Mouse (Mus musculus): ENCODE data around the gene Prdm11. TPM values are rescaled to one million over a fixed set of nuclear protein-coding genes. Genes with fewer than 3 reads are reported as not detected.

Gene Prdm11
- polyA plus RNA-seq, 1 experiment from 2014 or later: 11.0 TPM

- no peaks in the 10 kb centered on the region for H3K9me3 ChIP-seq
- H3K4me1 ChIP-seq: peaks cover 43% of the 10 kb centered on the region
Observed at GRCm38 (mm10) chr2:93027713-93028112, 18.3 kb downstream of the Prdm11 start.

GRCm38 (mm10) chr2:93024431-93024830 lies 21.5 kb downstream of the Prdm11 start:
- H3K27me3 ChIP-seq (replicated peaks): no peaks in the 10 kb centered on the region
- no peak overlapping the region for H3K4me2 ChIP-seq
- 60% methylated on average over 3 of the region's 3 CpGs for WGBS
- peaks cover 16% of the 10 kb centered on the region for H3K4me1 ChIP-seq
- no peak overlapping the region for H3K9ac ChIP-seq
- H3K27ac ChIP-seq: no peak overlapping the region
- H3K4me3 ChIP-seq (replicated peaks): no peak overlapping the region
- H3K9me3 ChIP-seq: no peaks in the 10 kb centered on the region
- no peaks in the 10 kb centered on the region for H3K36me3 ChIP-seq
- ATAC-seq (ENCODE audit: insufficient read depth, low FRiP score, low read depth): no peak

More at GRCm38 (mm10) chr2:93027713-93028112, 18.3 kb downstream of the Prdm11 start:
- Histone ChIP-seq H3K27me3 (replicated peaks) (no peaks in the 10 kb centered on the region), H3K4me2 (no peak overlapping the region), H3K36me3 (no peaks in the 10 kb centered on the region; the same call in 1 of the 2 replicates), H3K9ac (no peak overlapping the region), H3K4me3 (replicated peaks) (no peak overlapping the region), H3K27ac (no peak overlapping the region)
- ATAC-seq (ENCODE audit: insufficient read depth, low FRiP score, low read depth): no peak
- 85% methylated on average over 7 of the region's 7 CpGs for WGBS

DNA sequence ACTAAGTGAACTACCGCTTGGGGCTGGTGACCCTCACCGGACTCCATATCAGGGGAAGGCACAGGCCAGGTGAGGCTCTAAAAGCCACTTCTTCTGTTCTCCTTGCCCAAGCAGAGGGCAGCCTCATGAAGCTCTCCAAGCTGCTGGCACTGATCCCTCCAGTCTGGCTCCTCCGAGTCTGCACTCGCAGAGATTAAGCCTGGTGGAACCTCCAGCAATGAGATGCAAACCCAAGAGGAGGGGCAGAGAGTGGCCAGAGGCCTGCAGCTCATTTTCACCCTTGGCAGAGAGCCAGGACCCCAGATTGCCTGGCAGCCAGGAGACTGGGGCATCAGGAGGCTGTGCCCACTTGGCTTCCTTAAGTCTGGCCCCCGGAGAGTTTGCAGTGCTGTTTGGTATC lies 27.1 kb downstream of the Prdm11 start:
- no peak for ATAC-seq (ENCODE audit: insufficient read depth, low FRiP score, low read depth)
- Histone ChIP-seq H3K9me3 (no peaks in the 10 kb centered on the region), H3K4me2 (no peak overlapping the region), H3K27me3 (replicated peaks) (no peaks in the 10 kb centered on the region), H3K36me3 (no peaks in the 10 kb centered on the region), H3K9ac (no peak overlapping the region), H3K4me1 (peaks cover 15% of the 10 kb centered on the region), H3K4me3 (replicated peaks) (no peak overlapping the region), H3K27ac (no peak overlapping the region)
- WGBS: 64% methylated on average over 5 of the region's 5 CpGs

DNA sequence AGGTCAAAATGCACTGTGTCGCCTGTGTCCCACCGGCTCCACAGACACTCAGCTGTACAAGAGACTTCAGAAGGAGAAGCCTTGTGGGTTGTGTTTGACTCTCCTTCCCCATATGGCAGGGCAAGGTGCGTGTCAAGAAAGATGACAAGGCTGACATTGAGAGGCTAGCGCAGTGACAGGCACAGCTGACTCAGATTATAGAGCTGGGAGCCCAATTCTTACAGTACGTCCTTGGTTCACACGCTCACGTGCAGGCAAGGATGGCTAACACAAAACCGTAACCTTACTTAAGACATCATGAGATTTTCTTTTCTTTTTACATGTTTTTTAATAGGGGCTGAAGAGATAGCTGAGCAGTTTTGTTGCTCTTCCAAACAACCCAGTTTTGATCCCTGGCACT lies 28.8 kb downstream of the Prdm11 start:
- whole genome bisulfite sequencing: 90% methylated on average over 8 of the region's 8 CpGs
- no peak overlapping the region for H3K9ac ChIP-seq
- peaks cover 31% of the 10 kb centered on the region for H3K4me1 ChIP-seq
- ATAC-seq (ENCODE audit: insufficient read depth, low FRiP score, low read depth): no peak
- H3K27me3 ChIP-seq (replicated peaks): no peaks in the 10 kb centered on the region
- no peak overlapping the region for H3K4me2 ChIP-seq
- H3K27ac ChIP-seq: no peak overlapping the region
- H3K36me3 ChIP-seq: peaks cover 2% of the 10 kb centered on the region; the same call in 1 of the 2 replicates
- no peak overlapping the region for H3K4me3 ChIP-seq (replicated peaks)
- H3K9me3 ChIP-seq: no peaks in the 10 kb centered on the region

DNA sequence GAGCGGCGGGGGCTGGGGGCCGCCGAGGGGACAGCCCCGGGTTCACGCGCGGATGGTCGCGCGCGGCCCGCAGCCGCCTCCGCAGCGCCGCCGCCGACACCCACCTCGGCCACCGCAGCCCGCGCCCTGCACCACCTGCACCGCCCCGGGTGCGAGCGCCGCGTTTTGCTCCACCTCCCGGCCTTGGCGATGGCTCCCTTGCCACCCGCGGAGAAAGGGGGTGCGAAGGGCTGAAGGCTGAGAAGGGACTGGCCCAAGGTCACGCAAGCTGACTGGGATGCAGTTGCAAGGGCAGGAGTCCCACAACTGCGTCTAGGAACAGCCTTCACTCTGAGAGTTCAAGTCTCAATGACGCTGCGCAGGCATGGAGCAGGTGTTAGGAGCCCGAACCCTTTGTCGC lies 30.9 kb downstream of the Prdm11 start:
- Histone ChIP-seq H3K36me3 (peaks cover 8% of the 10 kb centered on the region; the same call in 1 of the 2 replicates), H3K9me3 (no peaks in the 10 kb centered on the region), H3K4me3 (replicated peaks) (peak overlapping the region; percentile 65), H3K27ac (peak overlapping the region; percentile 95), H3K4me1 (peaks cover 31% of the 10 kb centered on the region), H3K4me2 (peak overlapping the region; percentile 91), H3K27me3 (replicated peaks) (no peaks in the 10 kb centered on the region), H3K9ac (peak overlapping the region; percentile 49)
- 1% methylated on average over 34 of the region's 40 CpGs for WGBS
- peak; percentile 32; the same call in 1 of the 2 replicates for ATAC-seq (ENCODE audit: insufficient read depth, low FRiP score, low read depth)

DNA sequence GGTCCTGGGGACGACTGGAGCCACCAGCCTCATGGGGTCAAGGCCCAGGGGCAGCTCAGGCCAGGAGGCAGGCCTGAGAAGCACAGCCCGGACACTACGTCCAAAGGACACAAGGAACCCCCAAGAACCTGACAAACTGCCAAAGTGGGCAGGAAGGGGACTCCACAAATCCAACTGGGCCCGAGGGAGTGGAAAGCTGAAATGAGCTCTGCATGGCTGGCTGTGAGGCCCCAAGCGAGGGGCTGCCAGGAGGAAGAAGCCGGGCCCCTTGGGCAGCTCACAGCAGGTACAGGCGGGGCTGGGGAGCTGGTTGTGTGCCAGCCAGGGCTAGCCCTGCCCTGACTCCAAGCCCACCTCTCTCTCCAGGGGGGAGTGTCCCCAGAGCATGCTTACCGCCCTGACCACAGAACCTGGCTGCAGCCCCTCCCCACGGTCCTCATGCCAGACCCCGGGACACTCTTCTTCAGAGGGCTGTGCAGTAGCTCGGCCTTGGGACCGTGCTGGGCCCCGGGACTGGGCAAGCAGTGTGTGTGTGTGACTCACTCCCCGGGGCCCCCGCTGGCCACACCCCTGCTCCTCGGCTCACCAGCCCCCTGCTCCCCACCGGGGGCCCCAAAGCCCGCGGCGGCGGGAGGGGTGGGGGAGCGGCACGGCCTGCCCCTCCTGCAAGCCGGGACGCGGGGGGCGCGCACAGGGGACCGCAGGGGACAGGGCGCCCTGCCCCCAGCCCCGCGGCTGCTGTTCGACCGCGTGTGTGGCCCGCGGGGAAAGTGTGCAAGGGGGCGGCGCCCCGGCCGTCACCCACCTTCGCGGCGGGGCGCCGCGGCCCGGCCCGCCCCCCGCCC lies 31.7 kb downstream of the Prdm11 start:
- Histone ChIP-seq H3K36me3 (peaks cover 9% of the 10 kb centered on the region; the same call in 1 of the 2 replicates), H3K4me2 (peak overlapping the region; percentile 91), H3K9ac (peak overlapping the region; percentile 49), H3K4me1 (peaks cover 31% of the 10 kb centered on the region), H3K9me3 (no peaks in the 10 kb centered on the region), H3K27me3 (replicated peaks) (no peaks in the 10 kb centered on the region), H3K4me3 (replicated peaks) (peak overlapping the region; percentile 65), H3K27ac (peak overlapping the region; percentile 95)
- peak; percentile 90 for ATAC-seq (ENCODE audit: insufficient read depth, low FRiP score, low read depth)
- 2% methylated on average over 39 of the region's 50 CpGs for WGBS

GRCm38 (mm10) chr2:93013415-93014092 lies 32.4 kb downstream of the Prdm11 start:
- H3K27ac ChIP-seq: peak overlapping the region; percentile 95
- no peaks in the 10 kb centered on the region for H3K27me3 ChIP-seq (replicated peaks)
- H3K4me2 ChIP-seq: peak overlapping the region; percentile 91
- 58% methylated on average over 8 of the region's 8 CpGs for WGBS
- 0 out of 2 replicates have a peak, but pooled peaks have one; percentile 1 for ATAC-seq (ENCODE audit: insufficient read depth, low FRiP score, low read depth)
- H3K4me1 ChIP-seq: peaks cover 31% of the 10 kb centered on the region
- peak overlapping the region; percentile 65 for H3K4me3 ChIP-seq (replicated peaks)
- no peak overlapping the region for H3K9ac ChIP-seq
- H3K36me3 ChIP-seq: peaks cover 14% of the 10 kb centered on the region
- H3K9me3 ChIP-seq: no peaks in the 10 kb centered on the region

GRCm38 (mm10) chr2:93012976-93013375 lies 33.0 kb downstream of the Prdm11 start:
- peak overlapping the region; percentile 91 for H3K4me2 ChIP-seq

DNA sequence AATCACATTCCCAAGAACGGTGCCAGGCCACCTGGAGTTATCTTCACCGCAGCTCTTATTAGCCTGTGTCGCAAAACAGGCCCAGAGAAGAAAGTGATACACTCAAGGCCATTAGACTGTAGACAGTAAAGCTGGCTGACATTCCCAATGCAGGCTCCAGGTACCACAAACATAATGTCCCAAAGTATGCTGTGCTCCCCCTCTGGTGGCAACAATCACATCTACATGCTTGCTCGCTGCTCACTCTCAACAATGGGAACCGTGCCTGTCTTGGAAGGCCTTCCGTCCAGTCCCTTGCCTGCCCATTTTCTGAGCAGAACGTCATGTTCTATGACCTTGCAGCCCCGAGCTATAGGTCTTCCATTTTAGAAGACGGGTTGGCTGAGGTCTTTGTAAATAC lies 34.0 kb downstream of the Prdm11 start:
- Histone ChIP-seq H3K36me3 (peaks cover 20% of the 10 kb centered on the region), H3K4me2 (no peak overlapping the region), H3K27me3 (replicated peaks) (no peaks in the 10 kb centered on the region), H3K9me3 (no peaks in the 10 kb centered on the region), H3K9ac (no peak overlapping the region), H3K27ac (no peak overlapping the region), H3K4me1 (peaks cover 31% of the 10 kb centered on the region), H3K4me3 (replicated peaks) (no peak overlapping the region)
- ATAC-seq (ENCODE audit: insufficient read depth, low FRiP score, low read depth): no peak
- 80% methylated on average over 9 of the region's 9 CpGs for WGBS

More at GRCm38 (mm10) chr2:93012976-93013375, 33.0 kb downstream of the Prdm11 start:
- ATAC-seq (ENCODE audit: insufficient read depth, low FRiP score, low read depth): no peak
- peaks cover 31% of the 10 kb centered on the region for H3K4me1 ChIP-seq
- WGBS: 94% methylated on average over 3 of the region's 3 CpGs
- H3K36me3 ChIP-seq: peaks cover 17% of the 10 kb centered on the region
- no peak overlapping the region for H3K27ac ChIP-seq
- no peak overlapping the region for H3K9ac ChIP-seq
- H3K9me3 ChIP-seq: no peaks in the 10 kb centered on the region
- no peaks in the 10 kb centered on the region for H3K27me3 ChIP-seq (replicated peaks)
- H3K4me3 ChIP-seq (replicated peaks): no peak overlapping the region

- no peak for ATAC-seq (ENCODE audit: insufficient read depth, low FRiP score, low read depth)
- 88% methylated on average over 5 of the region's 5 CpGs for WGBS
- Histone ChIP-seq H3K9ac (no peak overlapping the region), H3K9me3 (no peaks in the 10 kb centered on the region), H3K27me3 (replicated peaks) (no peaks in the 10 kb centered on the region), H3K4me1 (peaks cover 31% of the 10 kb centered on the region), H3K36me3 (peaks cover 20% of the 10 kb centered on the region), H3K4me2 (no peak overlapping the region), H3K27ac (no peak overlapping the region), H3K4me3 (replicated peaks) (no peak overlapping the region)
Observed at GRCm38 (mm10) chr2:93011465-93011864, 34.5 kb downstream of the Prdm11 start.

- no peak overlapping the region for H3K9ac ChIP-seq
- peaks cover 8% of the 10 kb centered on the region; the same call in 1 of the 2 replicates for H3K4me1 ChIP-seq
- no peaks in the 10 kb centered on the region for H3K27me3 ChIP-seq (replicated peaks)
- no peaks in the 10 kb centered on the region for H3K9me3 ChIP-seq
- no peak overlapping the region for H3K27ac ChIP-seq
- H3K4me2 ChIP-seq: no peak overlapping the region
- WGBS: 85% methylated on average over 3 of the region's 3 CpGs
- H3K4me3 ChIP-seq (replicated peaks): no peak overlapping the region
- peak; percentile 61 for ATAC-seq (ENCODE audit: insufficient read depth, low FRiP score, low read depth)
- H3K36me3 ChIP-seq: peaks cover 20% of the 10 kb centered on the region
Observed at GRCm38 (mm10) chr2:93007967-93008685, 37.8 kb downstream of the Prdm11 start.
